Mouse (Mus musculus): ENCODE measurements around the gene Rasgef1c. TPM values are rescaled to one million over a fixed set of nuclear protein-coding genes. Genes with fewer than 3 reads are reported as not detected.

The Rasgef1c gene
- polyA plus RNA-seq, 1 experiment from 2014 or later: 0.18 TPM

GRCm38 (mm10) chr11:49953616-49954015 is 52.0 kb downstream of the Rasgef1c start:
- no peak overlapping the region for H3K4me2 ChIP-seq
- no peaks in the 10 kb centered on the region for H3K9me3 ChIP-seq (replicated peaks)
- H3K36me3 ChIP-seq: no peaks in the 10 kb centered on the region
- H3K27me3 ChIP-seq: peaks cover 6% of the 10 kb centered on the region; the same call in 1 of the 2 replicates
- no peaks in the 10 kb centered on the region for H3K4me1 ChIP-seq
- no peak overlapping the region for H3K9ac ChIP-seq
- no peak overlapping the region for H3K27ac ChIP-seq
- no peak overlapping the region for H3K4me3 ChIP-seq (replicated peaks)
- no peak for ATAC-seq (replicated peaks; ENCODE audit: low FRiP score)
- 91% methylated on average over 6 of the region's 6 CpGs for whole genome bisulfite sequencing

GRCm38 (mm10) chr11:49955577-49956261 is 54.1 kb downstream of the Rasgef1c start:
- WGBS: 22% methylated on average over 8 of the region's 8 CpGs
- ATAC-seq (replicated peaks; ENCODE audit: low FRiP score): peak; percentile 75; the same call in 1 of the 2 replicates

GRCm38 (mm10) chr11:49958017-49958416 is 56.4 kb downstream of the Rasgef1c start:
- ATAC-seq (replicated peaks; ENCODE audit: low FRiP score): no peak
- Histone ChIP-seq H3K27me3 (peaks cover 9% of the 10 kb centered on the region), H3K4me1 (no peaks in the 10 kb centered on the region), H3K9ac (no peak overlapping the region), H3K4me3 (replicated peaks) (no peak overlapping the region), H3K4me2 (no peak overlapping the region), H3K36me3 (no peaks in the 10 kb centered on the region), H3K9me3 (replicated peaks) (no peaks in the 10 kb centered on the region), H3K27ac (no peak overlapping the region)
- WGBS: 81% methylated on average over 10 of the region's 10 CpGs

More at GRCm38 (mm10) chr11:49955577-49956261, 54.1 kb downstream of the Rasgef1c start:
- peaks cover 6% of the 10 kb centered on the region; the same call in 1 of the 2 replicates for H3K27me3 ChIP-seq
- no peak overlapping the region for H3K9ac ChIP-seq
- H3K36me3 ChIP-seq: no peaks in the 10 kb centered on the region
- H3K27ac ChIP-seq: no peak overlapping the region
- H3K4me3 ChIP-seq (replicated peaks): no peak overlapping the region
- H3K4me2 ChIP-seq: no peak overlapping the region
- H3K4me1 ChIP-seq: no peaks in the 10 kb centered on the region
- H3K9me3 ChIP-seq (replicated peaks): no peaks in the 10 kb centered on the region

GRCm38 (mm10) chr11:49961098-49961740 is 59.6 kb downstream of the Rasgef1c start:
- Histone ChIP-seq H3K4me2 (no peak overlapping the region), H3K27me3 (peaks cover 5% of the 10 kb centered on the region), H3K4me1 (no peaks in the 10 kb centered on the region), H3K4me3 (replicated peaks) (no peak overlapping the region), H3K27ac (no peak overlapping the region), H3K9ac (no peak overlapping the region), H3K36me3 (no peaks in the 10 kb centered on the region), H3K9me3 (replicated peaks) (no peaks in the 10 kb centered on the region)
- ATAC-seq (replicated peaks; ENCODE audit: low FRiP score): no peak
- 39% methylated on average over 10 of the region's 10 CpGs for WGBS

GRCm38 (mm10) chr11:49965320-49965719 is 63.7 kb downstream of the Rasgef1c start:
- no peak overlapping the region for H3K4me2 ChIP-seq
- no peaks in the 10 kb centered on the region for H3K4me1 ChIP-seq
- H3K36me3 ChIP-seq: no peaks in the 10 kb centered on the region
- H3K27ac ChIP-seq: no peak overlapping the region
- no peaks in the 10 kb centered on the region for H3K9me3 ChIP-seq (replicated peaks)
- ATAC-seq (replicated peaks; ENCODE audit: low FRiP score): no peak
- 69% methylated on average over 3 of the region's 3 CpGs for WGBS
- H3K4me3 ChIP-seq (replicated peaks): no peak overlapping the region
- H3K9ac ChIP-seq: no peak overlapping the region
- peaks cover 5% of the 10 kb centered on the region for H3K27me3 ChIP-seq

GRCm38 (mm10) chr11:49969692-49970091 is 68.1 kb downstream of the Rasgef1c start:
- H3K27me3 ChIP-seq: no peaks in the 10 kb centered on the region
- WGBS: 89% methylated on average over 2 of the region's 2 CpGs
- no peak overlapping the region for H3K4me2 ChIP-seq
- no peak for ATAC-seq (replicated peaks; ENCODE audit: low FRiP score)
- no peak overlapping the region for H3K27ac ChIP-seq
- H3K36me3 ChIP-seq: no peaks in the 10 kb centered on the region
- H3K4me3 ChIP-seq (replicated peaks): no peak overlapping the region
- H3K4me1 ChIP-seq: no peaks in the 10 kb centered on the region
- peaks cover 3% of the 10 kb centered on the region; the same call in 1 of the 2 replicates for H3K9me3 ChIP-seq (replicated peaks)
- no peak overlapping the region for H3K9ac ChIP-seq

- peaks cover 3% of the 10 kb centered on the region; the same call in 1 of the 2 replicates for H3K9me3 ChIP-seq (replicated peaks)
- no peak for ATAC-seq (replicated peaks; ENCODE audit: low FRiP score)
- no peak overlapping the region for H3K9ac ChIP-seq
- H3K4me1 ChIP-seq: no peaks in the 10 kb centered on the region
- 84% methylated on average over 10 of the region's 10 CpGs for WGBS
- no peak overlapping the region for H3K4me2 ChIP-seq
- H3K27ac ChIP-seq: no peak overlapping the region
- no peak overlapping the region for H3K4me3 ChIP-seq (replicated peaks)
- H3K36me3 ChIP-seq: no peaks in the 10 kb centered on the region
- H3K27me3 ChIP-seq: no peaks in the 10 kb centered on the region
Observed at GRCm38 (mm10) chr11:49973657-49974340, 72.2 kb downstream of the Rasgef1c start.

GRCm38 (mm10) chr11:49974675-49975074 is 73.0 kb downstream of the Rasgef1c start:
- Histone ChIP-seq H3K36me3 (no peaks in the 10 kb centered on the region), H3K4me2 (no peak overlapping the region), H3K27ac (no peak overlapping the region), H3K9ac (no peak overlapping the region), H3K27me3 (no peaks in the 10 kb centered on the region), H3K9me3 (replicated peaks) (peaks cover 3% of the 10 kb centered on the region; the same call in 1 of the 2 replicates), H3K4me1 (no peaks in the 10 kb centered on the region), H3K4me3 (replicated peaks) (no peak overlapping the region)
- no peak for ATAC-seq (replicated peaks; ENCODE audit: low FRiP score)
- 71% methylated on average over 1 of the region's 1 CpGs for WGBS

- WGBS: 83% methylated on average over 10 of the region's 10 CpGs
- no peak overlapping the region for H3K27ac ChIP-seq
- H3K4me2 ChIP-seq: no peak overlapping the region
- H3K4me1 ChIP-seq: no peaks in the 10 kb centered on the region
- ATAC-seq (replicated peaks; ENCODE audit: low FRiP score): no peak
- peaks cover 3% of the 10 kb centered on the region; the same call in 1 of the 2 replicates for H3K9me3 ChIP-seq (replicated peaks)
- H3K4me3 ChIP-seq (replicated peaks): no peak overlapping the region
- no peaks in the 10 kb centered on the region for H3K27me3 ChIP-seq
- H3K36me3 ChIP-seq: no peaks in the 10 kb centered on the region
- H3K9ac ChIP-seq: no peak overlapping the region
Observed at GRCm38 (mm10) chr11:49977963-49978568, 76.4 kb downstream of the Rasgef1c start.

- peaks cover 3% of the 10 kb centered on the region; the same call in 1 of the 2 replicates for H3K9me3 ChIP-seq (replicated peaks)
- H3K4me3 ChIP-seq (replicated peaks): no peak overlapping the region
- no peaks in the 10 kb centered on the region for H3K4me1 ChIP-seq
- 95% methylated on average over 8 of the region's 8 CpGs for WGBS
- no peak for ATAC-seq (replicated peaks; ENCODE audit: low FRiP score)
- H3K9ac ChIP-seq: no peak overlapping the region
- H3K36me3 ChIP-seq: no peaks in the 10 kb centered on the region
- no peaks in the 10 kb centered on the region for H3K27me3 ChIP-seq
- H3K27ac ChIP-seq: no peak overlapping the region
- no peak overlapping the region for H3K4me2 ChIP-seq
Observed at GRCm38 (mm10) chr11:49978935-49979334, 77.3 kb downstream of the Rasgef1c start.

- Histone ChIP-seq H3K9me3 (replicated peaks) (no peaks in the 10 kb centered on the region), H3K4me3 (replicated peaks) (no peak overlapping the region), H3K27ac (no peak overlapping the region), H3K27me3 (no peaks in the 10 kb centered on the region), H3K4me1 (no peaks in the 10 kb centered on the region), H3K4me2 (no peak overlapping the region), H3K9ac (no peak overlapping the region), H3K36me3 (no peaks in the 10 kb centered on the region)
- 83% methylated on average over 6 of the region's 6 CpGs for WGBS
- ATAC-seq (replicated peaks; ENCODE audit: low FRiP score): peak; percentile 29; the same call in 1 of the 2 replicates
Observed at GRCm38 (mm10) chr11:49980681-49981235, 79.1 kb downstream of the Rasgef1c start.
